ENCODE assay signal across 8 mouse cellular contexts in the genomic region with DNA sequence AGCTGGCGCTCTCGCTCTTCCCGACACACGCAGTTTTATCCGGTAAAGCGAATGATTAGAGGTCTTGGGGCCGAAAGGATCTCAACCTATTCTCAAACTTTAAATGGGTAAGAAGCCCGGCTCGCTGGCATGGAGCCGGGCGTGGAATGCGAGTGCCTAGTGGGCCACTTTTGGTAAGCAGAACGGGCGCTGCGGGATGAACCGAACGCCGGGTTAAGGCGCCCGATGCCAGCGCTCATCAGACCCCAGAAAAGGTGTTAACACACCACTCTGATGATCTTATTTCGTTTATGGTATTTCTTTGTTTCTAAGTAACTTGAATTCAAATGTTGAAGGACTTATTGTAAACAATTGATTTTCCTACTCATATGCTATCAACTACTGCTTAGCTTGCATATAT.
A peak's percentile ranks its signal among the peaks of the same experiment; 100 is the strongest.
DNase-seq lines count a peak whose midpoint lies in the region; TF ChIP-seq lines count a peak whose summit lies in the region.
"Not testable (repeated sequence)": the region's sequence is repeated elsewhere in the genome, so short reads cannot be mapped to it uniquely, and the experiment has no call there.

No protein-coding gene starts in this region.

- not testable (repeated sequence) for TF ChIP-seq EP300 in MEL (IDR thresholded peaks at IDR 0.05; ENCODE audit: low read depth in 1 of 2, low read length in 2 of 2)

- TF ChIP-seq RAD21 in MEL (IDR thresholded peaks at IDR 0.05; ENCODE audit: low read depth, low read length) = not testable (repeated sequence)

- 85% methylated on average over 22 of the region's 22 CpGs for WGBS in forebrain, embryonic 10.5 days

- not testable (repeated sequence) for H3K9me3 ChIP-seq in MEL (replicated peaks; ENCODE audit: insufficient read depth, low read length); forebrain, embryonic 10.5 days

- peak; percentile 48 for DNase-seq in MEL (ENCODE audit: low read depth, low spot score)
- DNase-seq in c-Kit-negative CD71-positive TER-119-positive erythroid progenitor cells, embryonic 14.5 days (ENCODE audit: low read depth, low spot score) = peak; percentile 46
- DNase-seq in forebrain, embryonic 10.5 days (ENCODE audit: extremely low spot score, low spot score) = peak; percentile 77
- DNase-seq in heart, postnatal 36 days = peak; percentile 57 to 69
- DNase-seq in left cerebral cortex, adult 18-20 months (ENCODE audit: low spot score in 2 of 2) = peak; percentile 59
- peak; percentile 87 for DNase-seq in mesoderm, embryonic 11.5 days (ENCODE audit: low read depth, low spot score)
- peak; percentile 22 for DNase-seq in spleen, adult 12 weeks (ENCODE audit: low spot score)
- peak; percentile 25 for DNase-seq in urinary bladder, postnatal 10 days (ENCODE audit: low spot score)

- H3K79me2 ChIP-seq in MEL (ENCODE audit: control insufficient read depth, insufficient read depth, low read length, poor library complexity) = not testable (repeated sequence)

- not testable (repeated sequence) for TF ChIP-seq CTCF in MEL (IDR thresholded peaks at IDR 0.05 in 2 of 3, conservative IDR thresholded peaks at IDR 0.05 in 1 of 3; ENCODE audit: control insufficient read depth in 1 of 3, insufficient read depth in 1 of 3, low read depth in 2 of 3, low read length in 3 of 3, poor library complexity in 1 of 3, severe bottlenecking in 1 of 3)

- not testable (repeated sequence) for H3K36me3 ChIP-seq in MEL (ENCODE audit: control insufficient read depth in 1 of 2, insufficient read depth in 2 of 2, low read length in 2 of 2); forebrain, embryonic 10.5 days (replicated peaks)

- not testable (repeated sequence) for H3K4me3 ChIP-seq in MEL (ENCODE audit: control insufficient read depth in 1 of 2, insufficient read depth in 1 of 2, low read depth in 2 of 2, low read length in 2 of 2); forebrain, embryonic 10.5 days

- H3K27me3 ChIP-seq in MEL (ENCODE audit: control insufficient read depth in 1 of 2, insufficient read depth in 2 of 2, low read length in 2 of 2); forebrain, embryonic 10.5 days (ENCODE audit: poor library complexity, severe bottlenecking): not testable (repeated sequence)

- not testable (repeated sequence) for H3K9ac ChIP-seq in MEL (ENCODE audit: control insufficient read depth, low read depth, low read length, poor library complexity, severe bottlenecking)

- H3K4me1 ChIP-seq in MEL (ENCODE audit: control insufficient read depth in 1 of 2, insufficient read depth in 2 of 2, low read length in 2 of 2); forebrain, embryonic 10.5 days: not testable (repeated sequence)

- not testable (repeated sequence) for TF ChIP-seq POLR2A in MEL (IDR thresholded peaks at IDR 0.05; ENCODE audit: control insufficient read depth in 1 of 2, insufficient read depth in 1 of 2, low read depth in 1 of 2, low read length in 2 of 2, poor library complexity in 1 of 2)

- not testable (repeated sequence) for H3K27ac ChIP-seq in MEL (ENCODE audit: control insufficient read depth, low read depth, low read length); forebrain, embryonic 10.5 days

- intact Hi-C loops in heart, postnatal 36 days (cut with DNase I) = not testable (repeated sequence)

Comparison
In these comparisons a context has a peak if more than half of its experiments do, and no peak if none do; other contexts are left out.
1. DNase-seq: peak in every context shown above with its lines; median percentile 87 in mesoderm, embryonic 11.5 days; 77 in forebrain, embryonic 10.5 days; 63 in heart, postnatal 36 days; 59 in left cerebral cortex, adult 18-20 months; 48 in MEL; 46 in c-Kit-negative CD71-positive TER-119-positive erythroid progenitor cells, embryonic 14.5 days; 25 in urinary bladder, postnatal 10 days; 22 in spleen, adult 12 weeks.